Mouse (Mus musculus) myocyte (in vitro differentiated cells): Measurements from ENCODE around the gene Hsdl2. TPM values are rescaled to one million over a fixed set of nuclear protein-coding genes. Genes with fewer than 3 reads are reported as not detected.

Experiments used
- H3K27me3 ChIP-seq: one replicate; pipeline ENCODE4 v1.6.1; 2011; ENCODE audit not compliant: control insufficient read depth, insufficient read depth, insufficient read length
- H3K36me3 ChIP-seq: one replicate; pipeline ENCODE4 v1.6.1; 2011; ENCODE audit not compliant: control insufficient read depth, insufficient read depth
- H3K4me2 ChIP-seq: one replicate; pipeline ENCODE4 v1.6.1; 2011; ENCODE audit warnings: low read depth, control low read depth
- H3K4me3 ChIP-seq: one replicate; pipeline ENCODE4 v1.5.1; 2011; ENCODE audit warnings: mild to moderate bottlenecking, control low read depth, moderate library complexity
- H3K79me2 ChIP-seq: one replicate; pipeline ENCODE4 v1.6.1; 2011; ENCODE audit not compliant: control insufficient read depth, insufficient read depth
- H3ac ChIP-seq: one replicate; pipeline ENCODE4 v1.6.1; 2011; ENCODE audit not compliant: control insufficient read depth, insufficient read length
- CEBPB ChIP-seq: IDR thresholded peaks from 2 replicates; pipeline ENCODE4 v1.6.1; 2011; ENCODE audit warnings: mild to moderate bottlenecking, moderate library complexity; ENCODE audit not compliant: poor library complexity, insufficient read depth, severe bottlenecking
- E2F4 ChIP-seq: IDR thresholded peaks from one replicate; pipeline ENCODE4 v1.6.1; 2011; ENCODE audit warnings: mild to moderate bottlenecking, control low read depth, moderate library complexity; ENCODE audit not compliant: insufficient read depth
- MAX ChIP-seq: IDR thresholded peaks from one replicate; pipeline ENCODE4 v1.6.1; 2011; ENCODE audit warnings: low read depth, mild to moderate bottlenecking, control low read depth
- MYOD1 ChIP-seq, 3 experiments: IDR thresholded peaks; one replicate each; pipeline ENCODE4 v1.6.1; 2011; ENCODE audit warnings: control low read depth in 2 of 3, low read depth in 2 of 3, mild to moderate bottlenecking in 2 of 3, moderate library complexity in 1 of 3; ENCODE audit not compliant: insufficient read length in 2 of 3, control insufficient read depth in 1 of 3
- MYOG ChIP-seq, 3 experiments: IDR thresholded peaks; one replicate each; pipeline ENCODE4 v1.6.1; 2011; ENCODE audit warnings: control low read depth in 2 of 3, low read depth in 2 of 3, mild to moderate bottlenecking in 2 of 3; ENCODE audit not compliant: insufficient read length in 2 of 3, control insufficient read depth in 1 of 3, insufficient read depth in 1 of 3
- POLR2A ChIP-seq: IDR thresholded peaks from one replicate; pipeline ENCODE4 v1.6.1; 2011; ENCODE audit warnings: low read depth, mild to moderate bottlenecking, control low read depth, moderate library complexity; ENCODE audit not compliant: insufficient read length
- POLR2AphosphoS2 ChIP-seq: IDR thresholded peaks from one replicate; pipeline ENCODE4 v1.6.1; 2011; ENCODE audit warnings: low read depth, control low read depth; ENCODE audit not compliant: insufficient read length
- REST ChIP-seq: IDR thresholded peaks from one replicate; pipeline ENCODE4 v1.6.1; 2011; ENCODE audit warnings: mild to moderate bottlenecking, control low read depth, moderate library complexity; ENCODE audit not compliant: insufficient read depth, insufficient read length
- SRF ChIP-seq: IDR thresholded peaks from one replicate; pipeline ENCODE4 v1.6.1; 2011; ENCODE audit warnings: low read depth; ENCODE audit not compliant: control insufficient read depth, insufficient read length
- TCF12 ChIP-seq: IDR thresholded peaks from one replicate; pipeline ENCODE4 v1.6.1; 2011; ENCODE audit warnings: mild to moderate bottlenecking, control low read depth; ENCODE audit not compliant: poor library complexity, insufficient read depth, severe bottlenecking
- TCF3 ChIP-seq: IDR thresholded peaks from one replicate; pipeline ENCODE4 v1.6.1; 2011; ENCODE audit warnings: low read depth, control low read depth; ENCODE audit not compliant: insufficient read length
- USF1 ChIP-seq: IDR thresholded peaks from one replicate; pipeline ENCODE4 v1.6.1; 2011; ENCODE audit warnings: low read depth, mild to moderate bottlenecking, control low read depth, moderate library complexity
- polyA plus RNA-seq: library from polyadenylated mRNA; unstranded; fragments of >200 nt; fragmentation: generic; extraction: Trizol; gene quantifications from one replicate; pipeline ENCODE4 v1.2.1, GENCODE M21; 2012; ENCODE audit warnings: missing spikeins

Hsdl2 gene
- polyA plus RNA-seq, 1 experiment: 9.5 TPM

- Histone ChIP-seq H3K27me3 (no peaks in the 10 kb centered on the region), H3ac (peak overlapping the region; percentile 88), H3K4me3 (peak overlapping the region; percentile 64), H3K79me2 (peaks cover 49% of the 10 kb centered on the region), H3K36me3 (no peaks in the 10 kb centered on the region), H3K4me2 (peak overlapping the region; percentile 94)
- TF ChIP-seq MYOD1 (IDR thresholded peaks at IDR 0.05; ENCODE audit: control insufficient read depth in 1 of 3, insufficient read length in 2 of 3, low read depth in 2 of 3): peak in 1 of 3 experiments; percentile 7
- TF ChIP-seq SRF: no peak
- TF ChIP-seq POLR2A: no peak
- no peak for TF ChIP-seq TCF12
- no peak for TF ChIP-seq MYOG (IDR thresholded peaks at IDR 0.05; ENCODE audit: control insufficient read depth in 1 of 3, insufficient read depth in 1 of 3, insufficient read length in 2 of 3, low read depth in 2 of 3)
Measured at GRCm38 (mm10) chr4:59548560-59549174, 32.7 kb upstream of the Hsdl2 start.

- Histone ChIP-seq H3ac (peak within 1 kb of the TSS; percentile 88), H3K4me2 (peak within 1 kb of the TSS; percentile 94), H3K27me3 (no peaks in the 10 kb centered on the region), H3K36me3 (no peaks in the 10 kb centered on the region), H3K4me3 (peak within 1 kb of the TSS; percentile 64), H3K79me2 (peaks cover 42% of the 10 kb centered on the region)
- no peak for TF ChIP-seq CEBPB
- no peak for TF ChIP-seq SRF
- no peak for TF ChIP-seq REST
- peak; percentile 11 for TF ChIP-seq MAX
- no peak for TF ChIP-seq TCF3
- peak; percentile 58 for TF ChIP-seq POLR2AphosphoS2
- TF ChIP-seq USF1: no peak
- peak in 1 of 3 experiments; percentile 16 for TF ChIP-seq MYOG (IDR thresholded peaks at IDR 0.05; ENCODE audit: control insufficient read depth in 1 of 3, insufficient read depth in 1 of 3, insufficient read length in 2 of 3, low read depth in 2 of 3)
- no peak for TF ChIP-seq TCF12
- TF ChIP-seq E2F4: peak; percentile 49
- TF ChIP-seq POLR2A: peak; percentile 69
Measured at GRCm38 (mm10) chr4:59549175-59549976, 32.0 kb upstream of the Hsdl2 start, which contains the start of gene Ptbp3. TSS of gene Ptbp3 (minus strand) at chr4:59549364.

- Histone ChIP-seq H3K4me3 (peak overlapping the region; percentile 64), H3K27me3 (no peaks in the 10 kb centered on the region), H3K4me2 (peak overlapping the region; percentile 69), H3K36me3 (no peaks in the 10 kb centered on the region), H3K79me2 (peaks cover 35% of the 10 kb centered on the region), H3ac (peak overlapping the region; percentile 88)
- TF ChIP-seq MYOG (IDR thresholded peaks at IDR 0.05; ENCODE audit: control insufficient read depth in 1 of 3, insufficient read depth in 1 of 3, insufficient read length in 2 of 3, low read depth in 2 of 3) (no peak), MAX (no peak), E2F4 (no peak), TCF3 (no peak), CEBPB (no peak), MYOD1 (IDR thresholded peaks at IDR 0.05; ENCODE audit: control insufficient read depth in 1 of 3, insufficient read length in 2 of 3, low read depth in 2 of 3) (no peak), POLR2A (no peak), TCF12 (no peak), REST (no peak), USF1 (no peak), POLR2AphosphoS2 (no peak)
Measured at GRCm38 (mm10) chr4:59549977-59550560, 31.3 kb upstream of the Hsdl2 start.

- Histone ChIP-seq H3K36me3 (no peaks in the 10 kb centered on the region), H3K79me2 (peaks cover 16% of the 10 kb centered on the region), H3K27me3 (no peaks in the 10 kb centered on the region), H3K4me2 (no peak overlapping the region), H3K4me3 (no peak overlapping the region), H3ac (no peak overlapping the region)
- TF ChIP-seq USF1: no peak
- TF ChIP-seq CEBPB: no peak
- TF ChIP-seq REST: no peak
- TF ChIP-seq POLR2AphosphoS2: no peak
- TF ChIP-seq SRF: no peak
- TF ChIP-seq MYOD1 (IDR thresholded peaks at IDR 0.05; ENCODE audit: control insufficient read depth in 1 of 3, insufficient read length in 2 of 3, low read depth in 2 of 3): no peak
- no peak for TF ChIP-seq TCF3
- TF ChIP-seq POLR2A: no peak
Measured at GRCm38 (mm10) chr4:59551901-59552300, 29.5 kb upstream of the Hsdl2 start.
